Mouse (Mus musculus) heart, postnatal 10 days (tissue): ENCODE measurements around the gene Stxbp5. TPM values are rescaled to one million over a fixed set of nuclear protein-coding genes. Genes with fewer than 3 reads are reported as not detected.

ENCODE experiments used
- DNase-seq, 2 experiments: peaks; one replicate each; pipeline ENCODE4 v3.0.0; 2021
- intact Hi-C: fragments of 180-260 bp; cut with DNase I; formaldehyde crosslinking; loops from one replicate; pipeline ENCODE4 v1.15.1; 2025
- total RNA-seq, 2 experiments: library from RNA; stranded (reverse); gene quantifications; 2 replicates each; pipeline ENCODE4 v1.2.3; 2021

Stxbp5 gene
- total RNA-seq, 2 experiments from 2014 or later: 12.5 to 13.5 TPM

- no peak for DNase-seq
- intact Hi-C loops: no loop called here
These were observed 41.4 kb downstream of the Stxbp5 start for GRCm38 (mm10) chr10:9859476-9859875.

- no peak for DNase-seq
- intact Hi-C loops: no loop called here
These were observed 43.0 kb downstream of the Stxbp5 start for GRCm38 (mm10) chr10:9857850-9858249.

- intact Hi-C loops: no loop called here
- DNase-seq: no peak
These were observed 44.1 kb downstream of the Stxbp5 start for GRCm38 (mm10) chr10:9856792-9857191.

GRCm38 (mm10) chr10:9846408-9846807 lies 54.5 kb downstream of the Stxbp5 start:
- intact Hi-C loops: no loop called here
- DNase-seq: no peak

GRCm38 (mm10) chr10:9839408-9839807 lies 61.5 kb downstream of the Stxbp5 start:
- intact Hi-C loops: no loop called here
- no peak for DNase-seq

DNA sequence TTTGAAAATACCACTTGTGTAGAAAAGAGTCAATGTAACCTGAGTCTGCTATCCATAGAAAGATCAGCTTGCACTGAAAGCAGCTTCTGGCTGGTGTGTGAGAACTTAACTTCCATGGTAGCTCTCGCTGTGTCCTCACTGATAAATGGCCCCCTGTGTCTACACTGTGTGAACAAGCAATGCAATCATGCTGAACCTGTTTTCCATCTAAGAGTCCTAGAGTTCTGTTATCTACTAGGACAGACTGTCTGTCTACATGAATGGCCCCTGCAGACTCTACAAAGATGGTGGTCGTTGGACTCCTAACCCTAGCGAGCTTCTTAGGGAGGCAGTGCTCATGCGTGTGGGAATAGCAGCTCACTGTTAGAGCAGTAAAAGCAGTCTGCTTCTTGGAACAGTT lies 65.9 kb downstream of the Stxbp5 start:
- no peak for DNase-seq
- intact Hi-C loops: no loop called here

- intact Hi-C loops: no loop called here
- no peak for DNase-seq
These were observed 67.9 kb downstream of the Stxbp5 start for GRCm38 (mm10) chr10:9832937-9833336.

GRCm38 (mm10) chr10:9829744-9830143 lies 71.1 kb downstream of the Stxbp5 start:
- no peak for DNase-seq
- intact Hi-C loops: no loop called here

GRCm38 (mm10) chr10:9821299-9821698 lies 79.6 kb downstream of the Stxbp5 start:
- peak in 1 of 2 experiments; percentile 6 for DNase-seq
- intact Hi-C loops: no loop called here

GRCm38 (mm10) chr10:9818574-9818973 lies 82.3 kb downstream of the Stxbp5 start:
- intact Hi-C loops: no loop called here
- no peak for DNase-seq

GRCm38 (mm10) chr10:9813926-9814325 lies 87.0 kb downstream of the Stxbp5 start:
- peak in 1 of 2 experiments; percentile 17 for DNase-seq
- intact Hi-C loops: loop anchor here (1.0 to 5.0 kb wide), 2 partner anchors 507 to 743 kb away; partner anchors contain the start of gene Rab32

DNA sequence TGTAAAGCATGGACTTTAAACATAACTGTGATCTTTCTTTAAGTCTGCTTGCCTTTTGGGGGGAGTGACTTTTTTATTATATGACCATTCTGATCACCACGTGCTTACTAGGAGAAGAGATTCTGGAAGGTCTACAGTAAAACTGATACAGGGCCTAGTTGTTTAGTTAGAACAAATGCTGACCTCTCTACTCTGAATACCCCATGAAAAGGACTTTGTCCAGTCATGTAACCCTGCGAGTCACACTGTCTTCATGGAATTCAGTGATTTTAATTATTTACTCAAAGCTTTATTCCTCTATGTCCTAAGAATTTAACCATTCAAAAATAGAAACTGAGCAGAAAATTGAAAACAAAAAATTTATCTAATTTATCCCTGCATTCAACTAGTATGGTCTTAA lies 93.3 kb downstream of the Stxbp5 start:
- intact Hi-C loops: no loop called here
- DNase-seq: no peak

DNA sequence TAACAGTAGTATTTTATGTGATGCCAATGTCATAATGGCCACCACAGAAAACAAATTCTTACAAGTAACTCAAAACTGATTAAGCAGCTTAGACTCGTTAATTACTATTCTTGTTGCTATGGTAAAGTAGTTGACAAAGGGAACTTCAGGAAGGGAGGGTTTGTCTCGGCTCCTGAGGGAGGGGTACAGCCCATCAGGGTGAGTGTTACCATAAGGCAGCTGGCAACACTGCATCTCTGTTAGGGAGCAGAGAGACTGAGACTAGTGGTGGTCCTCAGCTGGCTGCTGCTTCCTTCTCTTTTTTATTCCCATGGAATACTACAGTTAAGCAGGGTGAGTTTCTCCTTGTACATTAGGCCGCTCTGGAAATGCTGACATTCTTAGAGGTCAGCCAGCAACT lies 95.5 kb downstream of the Stxbp5 start:
- intact Hi-C loops: no loop called here
- DNase-seq: peak; percentile 8 to 13

- no peak for DNase-seq
- intact Hi-C loops: no loop called here
These were observed 97.8 kb downstream of the Stxbp5 start for GRCm38 (mm10) chr10:9803126-9803525.

GRCm38 (mm10) chr10:9801571-9801970 lies 99.3 kb downstream of the Stxbp5 start:
- intact Hi-C loops: no loop called here
- DNase-seq: no peak

- no peak for DNase-seq
- intact Hi-C loops: loop anchor here (5.0 kb wide), 1 partner anchor 523 kb away; no protein-coding TSS in a partner anchor
These were observed 101.8 kb downstream of the Stxbp5 start for GRCm38 (mm10) chr10:9799085-9799484.

- intact Hi-C loops: loop anchor here (5.0 kb wide), 1 partner anchor 526 kb away; no protein-coding TSS in a partner anchor
- DNase-seq: no peak
These were observed 104.5 kb downstream of the Stxbp5 start for GRCm38 (mm10) chr10:9796429-9796828.

DNA sequence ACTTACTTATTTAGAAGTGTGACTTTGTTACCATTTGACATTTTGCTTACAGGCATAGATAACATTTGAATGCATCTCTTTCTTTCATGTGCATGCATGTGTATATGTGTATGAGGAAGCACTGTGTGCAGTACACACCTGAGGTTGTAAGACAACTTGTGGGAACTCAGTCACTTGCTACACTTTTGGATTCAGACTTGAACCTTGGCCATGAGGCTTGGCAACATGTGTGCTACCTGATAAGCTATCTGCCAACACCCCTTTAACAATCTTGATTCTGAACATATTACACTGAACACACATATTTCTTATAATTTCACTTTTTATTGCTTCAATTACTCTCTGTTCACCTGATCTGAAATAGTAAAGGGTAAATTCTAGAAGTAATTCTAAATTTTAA lies 106.5 kb downstream of the Stxbp5 start:
- intact Hi-C loops: no loop called here

GRCm38 (mm10) chr10:9790947-9791346 lies 109.9 kb downstream of the Stxbp5 start:
- intact Hi-C loops: no loop called here
- no peak for DNase-seq

More for the DNA sequence above, 106.5 kb downstream of the Stxbp5 start:
- DNase-seq: no peak

DNA sequence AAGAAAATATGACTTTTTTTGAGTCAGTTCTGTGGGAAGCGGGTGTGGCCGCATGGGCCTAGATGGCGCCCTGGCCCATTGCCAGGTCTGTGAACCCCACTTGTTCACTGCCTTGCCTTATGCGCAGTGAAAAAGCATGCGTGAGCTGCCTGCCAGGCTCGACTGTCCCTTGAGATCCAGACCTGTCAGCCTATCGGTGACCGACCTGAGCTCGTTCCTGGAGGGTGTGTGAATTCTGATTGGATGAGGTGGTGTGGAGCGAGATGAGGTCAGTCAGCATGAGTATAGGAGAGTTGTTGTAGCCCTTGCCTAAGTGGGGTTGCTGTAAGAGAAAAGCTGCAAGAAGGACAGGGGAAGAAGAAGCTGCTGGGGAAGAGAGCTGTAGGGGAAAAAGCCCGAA lies 114.4 kb downstream of the Stxbp5 start:
- intact Hi-C loops: no loop called here
- DNase-seq: no peak

DNA sequence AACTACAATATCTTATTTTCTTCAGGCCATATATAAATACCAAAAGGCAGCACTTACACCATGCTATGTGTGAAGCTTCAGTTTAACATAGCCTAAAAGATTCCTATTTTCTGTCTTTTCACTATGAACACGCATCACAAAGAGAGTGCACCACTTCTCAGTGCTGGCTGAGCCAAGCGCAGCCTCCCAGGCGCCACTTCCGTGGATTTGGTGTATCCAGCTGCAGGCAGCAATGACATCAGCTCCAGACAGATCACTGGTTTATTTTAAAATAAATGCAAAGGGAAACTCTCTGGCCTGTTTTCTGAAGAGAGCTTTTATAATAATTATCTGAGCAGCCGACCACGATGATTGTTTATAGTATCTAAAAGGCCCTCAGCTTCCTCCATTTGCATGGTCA lies 115.2 kb downstream of the Stxbp5 start:
- intact Hi-C loops: no loop called here
- DNase-seq: peak in 1 of 2 experiments; percentile 8

DNA sequence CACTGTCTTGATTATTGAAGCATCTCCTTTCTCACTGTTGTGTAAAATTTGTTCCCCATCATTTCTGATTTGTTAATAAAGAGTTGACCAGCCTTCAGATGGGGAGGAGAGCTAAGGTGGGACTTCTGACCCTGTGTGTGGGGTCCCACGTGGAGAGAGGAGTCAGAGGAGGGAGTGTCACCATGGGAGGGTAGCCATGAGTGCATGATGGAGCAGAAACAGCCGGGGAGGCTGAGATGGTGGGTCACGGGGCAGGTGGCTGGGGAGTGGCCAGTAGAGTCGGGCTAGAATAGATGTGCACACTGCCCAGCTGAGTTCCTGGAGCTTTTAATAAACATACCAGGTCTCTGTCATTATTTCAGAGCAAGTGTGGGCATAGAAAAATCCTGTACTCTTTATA lies 121.0 kb downstream of the Stxbp5 start:
- intact Hi-C loops: no loop called here
- no peak for DNase-seq

DNA sequence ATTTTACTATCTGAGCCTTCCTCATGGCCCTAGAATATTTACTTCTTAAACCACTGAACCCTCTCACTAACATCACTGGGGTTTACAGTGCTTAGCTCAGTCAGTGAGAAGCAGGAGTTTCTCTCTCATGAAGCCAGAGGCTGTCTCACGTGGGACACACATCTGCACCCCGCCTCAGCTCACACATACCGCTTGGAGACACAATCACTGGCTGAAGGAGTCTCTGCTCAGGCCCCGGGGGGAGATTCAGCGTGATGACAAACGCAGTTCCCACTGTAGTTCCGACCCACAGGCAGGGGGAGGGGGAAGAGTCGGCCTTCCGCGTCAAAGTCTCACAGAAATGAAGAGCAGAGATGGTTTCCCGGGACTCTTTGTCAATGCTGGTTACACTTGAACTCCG lies 130.6 kb downstream of the Stxbp5 start:
- DNase-seq: no peak
- intact Hi-C loops: no loop called here
